Mouse (Mus musculus): ENCODE results near the gene Cep104.

The Cep104 gene

DNA sequence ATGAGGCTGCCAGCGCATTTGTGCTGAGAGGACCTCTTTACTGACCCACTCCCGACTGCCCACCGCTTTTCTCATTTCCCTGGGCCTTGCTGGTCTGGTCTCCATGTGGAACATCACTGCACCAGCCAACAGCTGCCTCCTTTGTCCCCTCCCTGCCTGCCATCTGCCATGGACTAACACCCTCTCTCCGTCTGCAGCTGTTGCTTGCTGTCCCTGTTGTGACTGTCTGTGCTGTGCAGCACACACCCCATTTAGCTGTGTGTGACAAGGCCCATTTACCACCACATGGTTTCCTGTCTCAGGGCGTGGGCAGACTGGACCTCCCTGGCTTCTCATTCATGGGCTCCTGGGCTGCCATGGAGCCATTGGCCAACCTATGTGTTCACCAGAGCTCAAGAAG is 30.5 kb downstream of the Cep104 start:
- peak; percentile 21 for DNase-seq

DNA sequence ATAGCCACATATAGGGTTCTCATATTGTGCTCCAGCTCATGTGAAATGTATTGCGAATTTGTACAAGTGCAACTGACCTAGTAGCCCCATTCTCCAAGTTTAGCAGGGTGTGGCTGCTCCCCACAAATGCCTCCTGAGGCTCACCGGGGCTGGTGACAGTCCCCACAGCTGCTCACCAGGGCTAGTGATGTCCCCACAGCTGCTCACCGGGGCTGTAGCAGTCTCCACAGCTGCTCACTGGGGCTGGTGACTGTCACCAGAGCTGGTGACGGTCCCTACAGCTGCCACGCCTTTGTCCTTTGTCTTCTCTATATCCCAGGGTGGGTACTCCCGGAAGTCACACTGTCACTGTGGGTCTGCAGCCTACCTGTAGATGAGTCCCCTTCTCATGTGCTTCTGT is 31.3 kb downstream of the Cep104 start:
- DNase-seq = no peak

DNA sequence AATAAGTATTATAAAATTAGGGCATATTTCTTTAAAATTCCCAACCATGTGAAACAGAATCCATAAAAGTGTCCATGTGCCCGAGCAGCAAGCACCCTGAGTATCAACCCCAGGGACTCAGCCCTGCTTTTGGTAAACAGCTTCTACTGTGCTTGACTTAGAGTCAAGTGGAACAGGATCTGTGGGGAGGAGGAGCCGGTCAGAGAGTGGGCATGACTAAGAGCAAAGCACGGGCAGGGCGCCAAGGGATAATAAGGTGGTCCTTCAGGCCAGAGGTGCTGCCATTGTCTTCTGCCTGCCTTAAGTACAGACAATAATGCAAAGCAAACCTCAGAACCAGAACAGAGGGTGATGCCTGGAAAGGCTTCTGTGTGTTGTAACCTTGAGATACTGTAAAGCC is 32.8 kb downstream of the Cep104 start:
- DNase-seq = no peak

DNA sequence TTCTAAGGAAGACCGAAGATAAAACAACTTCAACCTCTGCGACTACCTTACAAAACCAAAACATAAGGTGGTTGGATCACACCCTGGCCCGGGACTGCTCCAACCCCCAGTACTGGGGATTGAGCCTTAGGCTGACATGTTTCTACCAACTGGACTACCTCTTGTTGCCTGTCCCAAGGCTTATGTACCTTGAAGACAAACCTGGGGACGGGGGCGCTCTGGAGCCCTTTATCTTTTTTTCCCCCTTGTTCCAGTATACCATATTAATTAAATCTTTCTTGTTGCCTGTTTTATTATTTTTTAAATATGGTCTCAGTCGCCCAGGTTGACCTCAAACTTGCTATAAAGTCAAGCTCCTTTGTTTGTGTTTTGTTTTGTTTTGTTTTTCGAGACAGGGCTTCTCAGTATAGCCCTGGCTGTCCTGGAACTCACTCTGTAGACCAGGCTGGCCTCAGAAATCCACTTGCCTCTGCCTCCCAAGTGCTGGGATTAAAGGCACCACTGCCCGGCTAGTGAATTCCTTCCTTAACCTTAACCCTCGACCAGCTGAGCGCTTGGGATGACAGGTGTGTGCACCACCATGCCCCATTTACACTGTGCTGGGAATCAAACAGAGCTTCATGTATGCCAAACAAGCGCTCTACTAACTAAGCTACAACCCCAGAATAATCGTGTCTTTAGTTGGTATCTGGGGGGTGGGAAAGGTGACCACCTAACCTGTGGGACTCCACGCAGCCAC is 36.1 kb downstream of the Cep104 start:
- DNase-seq = no peak

DNA sequence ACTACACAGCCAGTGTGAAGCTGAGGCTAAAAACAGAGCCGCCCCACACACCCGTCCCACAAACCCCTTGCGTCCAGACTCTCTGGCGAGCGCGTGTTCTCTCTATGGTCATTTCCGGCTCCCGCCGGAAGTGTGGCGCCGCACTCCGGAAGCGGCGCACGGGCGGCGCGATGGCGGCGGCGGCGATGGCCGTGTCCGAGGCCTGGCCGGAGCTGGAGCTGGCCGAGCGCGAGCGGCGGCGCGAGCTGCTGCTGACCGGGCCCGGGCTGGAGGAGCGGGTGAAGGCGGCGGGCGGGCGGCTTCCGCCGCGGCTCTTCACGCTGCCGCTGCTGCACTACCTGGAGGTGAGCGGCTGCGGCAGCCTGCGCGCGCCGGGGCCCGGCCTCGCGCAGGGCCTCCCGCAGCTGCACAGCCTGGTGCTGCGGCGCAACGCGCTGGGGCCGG is 36.7 kb downstream of the Cep104 start, which contains the start of gene Lrrc47:
TSS of gene Lrrc47 (plus strand) at position 86 of the 444 bp plus-strand sequence.
- DNase-seq = peak; percentile 94

DNA sequence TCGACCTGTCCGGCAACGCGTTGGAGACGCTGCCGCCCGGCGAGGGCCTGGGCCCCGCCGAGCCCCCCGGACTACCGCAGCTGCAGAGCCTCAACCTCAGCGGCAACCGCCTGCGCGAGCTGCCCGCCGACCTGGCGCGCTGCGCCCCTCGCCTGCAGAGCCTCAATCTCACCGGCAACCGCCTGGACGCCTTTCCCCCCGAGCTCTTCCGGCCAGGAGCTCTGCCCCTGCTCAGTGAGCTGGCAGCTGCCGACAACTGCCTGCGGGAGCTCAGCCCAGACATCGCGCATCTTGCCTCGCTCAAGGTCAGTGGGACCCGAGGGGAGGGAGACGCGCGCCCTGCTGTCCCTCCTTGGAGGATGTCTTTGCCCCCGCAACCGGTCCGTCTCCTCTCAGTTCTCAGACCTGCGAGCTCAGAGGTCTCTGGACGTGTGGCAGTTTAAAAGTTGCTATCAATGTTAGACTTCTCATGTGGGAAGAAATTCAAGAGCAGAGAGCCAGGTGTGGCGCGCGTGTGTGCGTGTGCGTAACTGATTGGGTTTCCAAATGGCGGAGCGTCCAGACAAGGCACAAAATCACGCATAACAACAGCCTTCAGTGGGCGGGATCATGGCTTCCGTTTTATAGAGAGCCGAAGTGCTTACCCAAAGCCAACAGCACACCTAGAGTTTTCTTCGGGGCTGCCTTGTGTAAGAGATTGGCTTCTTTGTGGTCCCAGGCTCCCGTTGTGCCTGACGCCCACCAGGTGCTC is 37.3 kb downstream of the Cep104 start:
- DNase-seq = peak; percentile 42

DNA sequence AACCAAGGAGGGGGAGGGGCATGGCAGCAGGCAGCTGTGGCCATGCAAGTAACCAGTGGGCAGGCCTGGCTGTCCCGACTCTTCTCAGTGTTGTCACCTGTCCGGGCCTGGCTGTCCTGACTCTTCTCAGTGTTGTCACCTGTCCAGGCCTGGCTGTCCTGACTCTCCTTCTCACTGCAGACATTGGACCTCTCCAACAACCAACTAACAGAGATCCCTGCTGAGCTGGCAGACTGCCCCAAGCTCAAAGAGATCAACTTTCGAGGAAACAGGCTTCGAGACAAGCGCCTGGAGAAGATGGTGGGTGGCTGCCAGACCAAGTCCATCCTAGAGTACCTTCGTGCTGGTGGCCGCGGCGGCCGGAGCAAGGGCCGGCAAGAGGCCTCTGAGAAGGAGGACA is 40.5 kb downstream of the Cep104 start:
- DNase-seq = no peak

DNA sequence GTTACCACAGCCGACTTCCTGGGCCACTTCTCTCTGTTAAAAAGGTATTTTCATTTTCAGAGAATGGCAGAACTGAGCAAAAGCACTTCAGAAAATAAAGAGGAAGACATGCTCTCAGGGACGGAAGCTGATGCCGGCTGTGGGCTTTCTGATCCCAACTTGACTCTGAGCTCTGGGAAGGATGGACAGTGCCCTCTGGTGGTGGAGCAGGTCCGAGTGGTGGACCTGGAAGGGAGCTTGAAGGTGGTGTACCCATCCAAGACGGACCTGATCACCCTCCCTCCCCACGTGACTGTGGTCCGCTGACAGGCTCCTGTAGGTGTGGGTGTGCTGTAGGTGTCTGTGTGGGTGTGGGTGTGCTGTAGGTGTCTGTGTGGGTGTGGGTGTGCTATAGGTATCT is 44.6 kb downstream of the Cep104 start:
- DNase-seq = peak; percentile 36

DNA sequence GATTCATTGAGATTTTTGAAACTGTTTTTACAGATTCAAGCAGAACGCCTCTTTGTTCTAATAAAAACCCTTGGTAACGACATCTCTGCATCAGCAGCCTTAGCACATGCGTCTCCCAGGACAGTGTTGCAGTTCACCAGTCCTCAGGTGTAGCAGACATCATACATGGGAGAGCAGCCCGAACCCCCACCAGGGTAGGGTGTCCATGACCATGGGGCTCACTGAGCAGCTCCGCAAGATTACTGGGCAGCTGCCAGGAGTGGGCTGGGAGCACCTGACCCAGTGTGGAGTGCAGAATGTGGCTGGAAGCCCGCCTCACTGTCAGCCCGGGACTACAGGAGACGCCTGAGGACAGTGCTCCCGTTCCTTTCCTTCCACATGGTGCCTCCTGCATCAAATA is 46.4 kb downstream of the Cep104 start:
- DNase-seq = no peak

DNA sequence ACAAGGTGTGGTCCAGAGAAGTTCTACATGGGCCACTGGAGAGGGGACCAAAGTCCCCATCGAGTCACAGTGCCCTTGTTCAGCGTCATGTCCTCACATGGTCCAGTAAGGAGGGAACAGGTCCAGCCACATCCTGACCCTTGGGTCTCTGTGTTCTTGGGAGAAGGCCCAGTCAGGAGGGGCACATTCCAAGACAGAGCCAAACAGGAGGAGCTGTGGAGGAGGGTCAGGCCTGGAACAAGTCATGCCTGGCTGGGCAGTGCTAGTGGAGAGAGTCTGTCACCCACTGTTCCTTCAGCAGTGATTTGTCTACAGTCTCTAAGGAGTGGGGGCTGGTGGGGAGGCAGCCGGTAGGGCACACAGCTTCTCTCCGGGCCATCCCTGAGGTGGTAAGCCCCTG is 47.4 kb downstream of the Cep104 start:
- DNase-seq = no peak

DNA sequence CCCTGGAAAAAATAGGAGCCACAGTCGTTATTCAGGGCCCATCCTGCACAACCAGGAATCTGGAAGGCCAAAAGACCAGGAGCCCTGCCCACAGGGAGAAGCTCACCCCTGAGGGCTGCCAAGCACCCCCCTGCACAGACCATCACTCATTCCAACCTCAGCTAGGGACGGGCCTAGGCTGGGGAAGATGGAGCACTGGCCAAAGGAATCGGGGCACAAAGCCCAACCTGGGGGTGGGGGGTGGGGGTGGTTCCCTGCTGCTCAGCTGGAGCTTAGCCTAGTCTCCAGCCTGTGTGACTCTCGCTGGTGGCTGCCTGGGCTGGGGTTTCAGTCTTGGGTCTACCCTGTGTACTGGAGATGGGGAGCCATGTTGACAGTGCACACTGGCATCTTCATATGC is 47.9 kb downstream of the Cep104 start:
- no peak for DNase-seq

DNA sequence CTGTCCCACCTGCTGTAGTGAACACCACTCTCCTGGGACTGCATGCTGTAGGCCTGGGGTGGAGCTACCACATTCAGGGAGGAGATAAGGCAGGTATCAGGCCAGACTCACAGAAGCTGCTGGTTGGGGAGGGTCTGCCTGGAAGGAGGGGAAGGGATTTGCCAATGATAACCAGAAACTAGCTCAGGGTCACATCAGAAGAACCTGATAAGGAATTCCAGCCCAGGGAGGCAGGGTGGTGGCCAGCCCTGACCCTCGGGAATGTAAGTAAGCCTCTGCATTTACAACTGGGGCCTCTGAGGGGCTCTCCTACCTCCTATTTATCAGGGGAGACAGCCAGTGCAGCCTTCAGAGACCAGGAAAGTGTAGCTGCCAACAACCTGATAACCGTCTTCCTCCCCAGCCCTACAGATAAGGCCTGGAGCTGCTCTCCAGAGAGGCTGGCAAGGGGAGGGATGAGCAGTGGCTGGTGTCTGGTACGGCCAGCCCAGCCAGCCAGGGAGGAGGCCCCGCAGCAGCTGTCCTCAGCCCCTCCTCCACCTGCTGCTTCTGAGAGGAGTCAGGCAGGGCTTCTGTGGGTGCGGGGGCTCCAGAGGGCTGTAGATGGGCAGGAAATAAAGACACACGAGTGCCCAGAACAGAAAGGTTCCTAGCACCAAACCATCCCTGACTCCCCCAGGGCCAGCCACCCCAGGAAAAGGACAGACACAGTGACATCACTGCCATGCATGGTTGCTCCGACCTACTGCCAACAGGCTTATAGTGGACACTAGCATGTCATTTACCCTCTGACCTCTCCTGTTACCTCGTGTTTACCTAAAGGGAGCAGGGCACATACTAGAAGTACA is 49.0 kb downstream of the Cep104 start:
- peak; percentile 19 for DNase-seq

DNA sequence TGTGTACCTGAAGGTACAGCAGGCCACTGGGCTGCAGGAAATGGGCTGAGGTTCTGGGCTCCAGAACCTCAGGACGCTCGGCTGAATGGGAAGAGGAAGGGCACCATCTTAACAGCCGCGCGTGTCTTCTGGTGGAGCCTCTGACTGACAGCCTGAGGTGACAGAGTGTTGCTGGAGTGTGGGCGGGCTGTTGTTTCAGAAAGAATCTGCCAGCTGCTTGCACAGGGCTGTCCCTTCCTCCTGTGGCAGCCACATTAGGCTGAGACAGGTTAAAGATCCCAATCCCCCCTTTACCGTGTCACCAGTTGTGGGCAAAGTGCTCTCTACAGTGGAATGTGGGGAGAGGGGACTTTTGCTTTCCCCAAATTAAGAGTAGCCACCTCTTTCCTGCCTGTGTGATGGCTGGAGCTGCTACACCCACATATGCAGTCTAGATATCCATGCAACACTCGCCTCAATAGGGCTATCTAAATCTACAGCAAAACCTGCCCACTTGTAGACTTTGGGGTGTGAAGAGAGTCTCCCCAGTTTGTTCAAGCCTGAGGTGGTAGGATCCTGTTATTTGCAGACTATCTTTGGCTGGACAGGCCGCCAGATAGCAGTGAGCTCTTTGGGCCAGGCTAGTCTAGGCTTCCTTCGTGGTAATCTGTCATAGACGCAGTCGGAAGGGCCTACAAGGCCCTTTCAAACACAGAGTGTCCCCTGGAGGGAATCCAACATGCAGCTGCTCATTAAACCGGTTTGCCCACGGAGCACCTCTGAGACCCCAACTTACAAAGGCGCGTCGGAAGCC is 49.9 kb downstream of the Cep104 start:
- DNase-seq = peak; percentile 23

DNA sequence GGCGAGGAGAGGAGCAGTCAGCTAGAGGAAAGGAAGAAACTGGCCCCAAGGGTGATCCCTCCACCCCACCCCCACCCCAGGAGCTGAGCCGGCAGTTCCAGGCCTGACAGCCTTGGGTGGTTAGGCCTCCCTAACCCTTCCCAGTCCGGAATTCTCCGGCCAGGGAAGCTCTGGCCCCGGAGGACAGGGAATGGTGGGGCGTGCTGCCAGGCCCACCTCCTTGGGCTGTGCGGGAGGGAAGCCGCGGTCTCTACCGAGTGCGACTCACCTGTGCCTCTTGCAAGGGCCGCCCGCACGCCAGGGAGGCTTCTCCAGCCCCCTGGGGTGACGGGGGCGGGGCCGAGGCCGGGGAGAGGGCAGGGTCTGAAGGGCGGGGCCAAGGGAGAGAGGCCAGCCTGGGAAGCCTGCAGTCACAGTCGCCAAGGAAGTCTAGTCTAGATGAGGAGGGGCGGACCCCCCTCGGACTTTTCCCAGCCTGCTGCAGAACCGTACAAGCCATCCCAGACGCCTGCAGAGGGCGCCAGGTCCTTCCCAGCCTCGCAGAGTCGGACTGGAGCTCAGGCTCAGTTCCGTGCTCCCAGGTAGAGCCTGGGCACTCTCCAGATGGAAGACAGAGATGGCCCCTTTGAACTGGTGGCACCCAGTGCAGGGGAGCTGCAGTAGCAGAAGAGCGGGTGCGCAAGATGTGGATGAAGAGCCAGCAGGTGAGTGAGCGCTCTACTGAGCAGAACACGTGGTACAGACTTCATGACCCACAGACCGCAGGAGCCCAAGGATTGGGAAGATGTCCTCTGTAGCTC is 50.8 kb downstream of the Cep104 start, which contains the start of gene Smim1:
TSS of gene Smim1 (minus strand) at position 590 of the 800 bp plus-strand sequence.
- DNase-seq = peak; percentile 76

DNA sequence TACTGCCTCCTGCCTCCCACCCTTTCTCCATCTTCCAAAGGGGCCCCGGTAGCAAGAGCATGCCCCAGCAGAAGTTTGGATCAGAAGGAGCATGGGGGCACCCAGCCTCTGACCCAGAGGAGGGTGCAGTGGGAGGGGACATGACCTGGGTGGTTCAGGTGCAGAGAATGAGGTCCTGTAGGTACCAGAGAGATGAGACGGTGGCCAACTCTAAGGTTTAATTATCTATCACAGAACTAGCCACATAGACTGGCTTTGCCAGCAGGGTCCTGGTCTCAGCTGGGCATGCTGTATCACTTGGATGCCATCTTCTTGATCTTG is 51.4 kb downstream of the Cep104 start:
- DNase-seq = no peak

DNA sequence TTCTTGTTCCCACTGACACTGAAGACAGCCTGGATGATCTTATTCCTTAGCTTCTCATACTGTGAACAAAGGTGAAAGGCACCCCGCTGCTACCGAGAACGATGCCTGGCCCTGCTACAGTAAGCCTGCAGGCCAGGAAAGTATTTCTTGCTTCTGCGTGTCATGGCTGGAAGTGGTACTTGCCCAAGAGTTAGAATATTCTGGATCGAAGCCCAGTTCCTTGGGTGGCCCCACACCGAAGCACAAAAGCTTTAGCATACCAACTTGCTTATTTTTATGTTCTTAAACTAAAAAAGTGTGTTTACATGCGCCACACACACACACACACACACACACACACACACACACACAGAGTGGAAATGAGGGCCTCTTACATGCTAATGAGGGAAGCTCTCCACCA is 53.1 kb downstream of the Cep104 start:
- no peak for DNase-seq

DNA sequence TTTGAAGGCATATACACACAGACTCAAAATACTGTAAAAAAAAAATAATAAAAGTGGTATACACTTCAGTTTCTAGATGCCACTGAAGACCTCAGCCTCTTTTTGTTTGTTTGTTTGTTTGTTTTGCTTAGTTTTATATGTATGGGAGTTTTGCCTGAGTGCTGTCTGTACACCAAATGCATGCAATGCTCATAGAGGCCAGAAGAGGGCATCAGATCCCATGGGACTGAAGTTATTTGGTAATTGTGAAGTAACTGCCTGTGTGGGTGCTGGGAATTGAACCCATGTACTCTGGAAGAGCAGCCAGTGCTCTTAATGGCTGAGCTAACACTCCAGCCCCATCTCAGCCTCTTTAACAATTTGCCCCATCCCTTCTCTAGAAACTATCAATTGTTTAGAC is 53.7 kb downstream of the Cep104 start:
- DNase-seq = peak; percentile 21

DNA sequence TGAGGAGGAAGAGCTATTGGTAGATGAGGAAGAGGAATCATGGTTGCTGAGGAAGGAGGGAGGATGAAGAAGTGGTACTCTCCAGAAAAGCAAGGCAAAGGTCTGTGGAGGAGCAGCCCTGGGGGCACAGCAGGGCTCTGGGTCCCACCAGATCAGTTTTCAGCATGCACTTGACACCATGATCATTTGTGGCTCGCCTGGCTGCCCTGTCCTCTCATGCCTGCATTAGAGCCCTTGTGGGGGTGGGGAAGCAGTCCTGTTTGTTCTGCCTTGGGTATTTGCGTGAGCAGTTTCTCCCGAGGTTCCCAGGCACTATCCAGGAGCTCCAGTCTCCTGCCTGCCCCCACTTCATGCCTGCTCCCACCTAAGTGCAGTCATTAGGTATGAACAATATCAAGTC is 62.1 kb downstream of the Cep104 start:
- DNase-seq = no peak

DNA sequence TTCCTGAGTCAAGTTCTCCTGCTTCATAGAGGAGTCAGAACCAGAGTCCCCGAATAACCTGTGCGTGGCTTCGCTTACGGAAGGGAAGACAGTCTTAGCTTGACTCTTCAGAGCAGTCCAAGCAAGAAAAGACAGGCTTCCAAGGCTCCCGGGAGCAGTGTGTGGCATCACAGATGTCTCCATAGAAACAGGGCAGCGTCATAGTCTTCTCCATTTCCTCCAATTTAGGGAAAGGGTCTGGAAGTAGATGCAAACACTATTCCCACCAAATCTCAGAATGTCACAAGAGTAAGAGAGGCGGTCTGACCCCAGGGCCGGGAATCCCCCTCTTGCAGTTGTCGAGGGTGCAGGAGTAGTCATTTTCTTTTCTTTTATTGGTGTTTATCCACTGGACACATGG is 67.6 kb downstream of the Cep104 start, which contains the start of gene Ccdc27:
TSS of gene Ccdc27 (minus strand) at position 101 of the 400 bp plus-strand sequence.
- no peak for DNase-seq

DNA sequence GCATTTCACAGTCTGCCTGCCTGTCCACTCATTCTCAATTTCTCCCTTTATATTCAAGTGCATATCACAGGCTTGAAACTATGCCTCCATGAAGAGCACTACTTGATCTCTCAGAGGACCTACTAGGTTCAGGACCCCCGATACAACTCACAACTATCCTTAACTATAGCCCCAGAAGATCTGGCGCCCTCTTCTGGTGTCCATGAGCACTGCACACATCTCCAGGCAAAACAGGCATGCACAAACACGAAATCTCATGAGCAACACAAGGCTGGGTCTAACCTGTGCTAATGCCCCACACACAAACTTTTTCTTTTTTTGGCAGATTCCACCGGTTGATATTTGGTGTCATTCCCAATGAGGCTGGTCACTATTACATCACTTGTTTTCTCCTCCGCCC is 70.8 kb downstream of the Cep104 start:
- DNase-seq = no peak

DNA sequence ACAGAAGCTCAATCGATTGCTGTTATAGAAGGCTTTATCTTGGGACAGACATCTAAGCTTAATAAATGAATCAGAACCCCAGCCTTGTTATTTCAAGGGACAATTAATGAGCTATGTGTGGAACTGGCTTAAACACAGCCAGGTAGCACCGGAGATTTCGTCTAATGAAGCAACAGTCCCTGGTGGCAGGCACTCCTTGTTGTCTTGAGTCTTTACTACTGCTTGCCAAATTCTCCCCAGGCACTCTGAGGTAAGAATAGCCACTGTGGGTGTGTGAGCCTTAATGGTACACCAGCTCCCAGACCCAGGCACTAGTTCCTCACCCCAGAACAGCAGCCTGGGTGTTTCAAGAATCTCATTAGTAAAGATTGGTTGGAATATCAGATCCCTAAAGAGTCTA is 76.4 kb downstream of the Cep104 start:
- DNase-seq = no peak

DNA sequence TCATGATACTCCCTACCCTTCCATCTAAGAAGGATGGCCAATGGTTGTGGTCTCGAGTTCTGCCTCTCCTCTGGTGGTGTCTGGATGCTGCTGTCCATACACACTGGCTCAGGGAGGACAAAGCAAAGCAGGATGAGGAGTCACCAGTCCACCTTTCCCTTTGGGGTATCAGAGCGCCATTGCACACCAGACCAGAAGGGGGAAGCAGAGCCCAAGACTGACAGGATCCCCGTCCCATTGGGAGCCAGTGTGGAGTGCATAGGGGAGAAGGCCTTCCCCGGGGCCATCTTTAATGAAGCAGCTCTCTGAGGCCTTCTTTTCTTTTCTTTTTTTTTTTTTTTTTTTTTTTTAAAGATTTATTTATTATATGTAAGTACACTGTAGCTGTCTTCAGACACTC is 78.1 kb downstream of the Cep104 start:
- DNase-seq = peak; percentile 26
